Mouse (Mus musculus): ENCODE measurements at regions not wholly inside any gene's neighbourhood (a gene's known extent, or its start where the extent isn't known, plus 50 kb on each side); places are given as distances from the start of the nearest gene placed in this dataset.
"Not testable (repeated sequence)": the region's sequence is repeated elsewhere in the genome, so short reads cannot be mapped to it uniquely, and the experiment has no call there.

DNA sequence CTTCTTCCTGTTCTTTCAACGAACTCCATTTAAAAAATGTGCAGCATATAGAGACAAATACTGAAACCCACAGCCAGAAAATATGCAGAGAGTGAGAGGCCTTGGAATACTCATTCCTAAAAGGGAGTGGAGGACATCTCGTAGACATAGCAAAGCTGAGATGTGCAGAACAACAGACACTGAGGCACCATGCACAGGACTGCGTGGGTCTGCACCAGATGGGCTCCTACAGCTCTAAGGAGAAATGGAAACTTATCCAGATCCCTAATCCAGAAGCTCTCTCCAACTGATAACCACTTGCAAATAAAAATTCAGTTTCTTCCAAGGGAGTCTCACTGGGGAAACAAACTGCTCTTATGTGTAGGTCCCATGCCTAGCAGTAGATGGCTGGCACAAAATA lies 101.6 kb downstream of the Slc25a24 start:
- no peak for DNase-seq

DNA sequence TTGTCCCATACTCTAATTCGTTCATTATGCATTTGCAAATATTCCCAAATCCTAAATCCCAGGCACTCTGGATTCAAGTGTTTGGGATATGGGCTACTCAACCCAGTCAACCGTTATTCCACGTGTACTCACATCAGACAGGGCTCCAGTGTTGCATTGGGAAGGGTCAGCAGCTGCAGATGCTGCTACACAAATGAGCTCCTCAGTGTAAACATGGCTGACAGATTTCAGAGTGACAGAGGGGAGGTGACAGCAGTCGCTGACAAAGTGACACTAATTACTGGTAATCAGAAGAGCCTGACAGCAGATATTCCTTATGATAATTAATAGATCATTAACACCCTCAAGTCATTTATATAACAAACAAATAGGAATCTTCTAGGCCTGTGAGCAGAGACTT lies 106.2 kb upstream of the Vav3 start:
- no peak for DNase-seq

DNA sequence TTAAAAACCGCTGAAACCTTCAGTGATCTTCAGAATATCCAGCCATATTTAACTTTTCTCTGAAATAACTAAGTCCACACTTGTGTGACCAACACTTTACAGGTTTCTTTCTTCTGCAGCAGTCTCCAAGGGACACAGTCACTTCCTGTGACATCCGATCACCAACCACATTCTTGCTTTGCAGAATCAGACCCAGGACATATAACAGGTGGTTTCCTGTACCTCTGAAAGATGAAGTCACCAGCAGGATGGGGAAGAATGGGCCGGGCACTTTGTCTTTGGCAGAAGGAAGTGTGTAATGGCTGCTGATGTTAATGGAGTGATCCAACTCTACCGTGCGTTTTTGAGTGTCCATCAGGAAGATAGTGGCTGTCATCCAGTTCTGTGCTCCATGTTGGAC lies 103.5 kb upstream of the Vav3 start:
- no peak for DNase-seq

DNA sequence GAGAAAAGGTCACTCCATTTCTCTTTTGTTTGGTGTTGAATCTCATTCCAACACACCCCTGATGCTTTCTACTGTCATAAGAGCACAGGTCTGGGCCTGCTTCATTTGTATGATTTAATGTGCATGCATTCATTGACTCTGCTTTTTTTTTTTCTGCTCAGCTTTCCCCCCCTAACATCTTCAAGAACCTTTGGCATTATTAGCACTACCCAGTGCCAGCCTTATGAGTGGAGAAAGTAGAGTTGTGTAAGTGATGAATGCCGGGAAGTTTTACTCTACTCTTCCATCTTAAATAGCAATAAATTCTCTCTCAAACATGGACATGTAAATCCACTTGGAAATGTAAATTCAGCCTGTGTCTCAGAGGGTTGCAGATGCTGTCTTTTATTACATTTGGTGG lies 97.0 kb upstream of the Vav3 start:
- DNase-seq, result no peak

DNA sequence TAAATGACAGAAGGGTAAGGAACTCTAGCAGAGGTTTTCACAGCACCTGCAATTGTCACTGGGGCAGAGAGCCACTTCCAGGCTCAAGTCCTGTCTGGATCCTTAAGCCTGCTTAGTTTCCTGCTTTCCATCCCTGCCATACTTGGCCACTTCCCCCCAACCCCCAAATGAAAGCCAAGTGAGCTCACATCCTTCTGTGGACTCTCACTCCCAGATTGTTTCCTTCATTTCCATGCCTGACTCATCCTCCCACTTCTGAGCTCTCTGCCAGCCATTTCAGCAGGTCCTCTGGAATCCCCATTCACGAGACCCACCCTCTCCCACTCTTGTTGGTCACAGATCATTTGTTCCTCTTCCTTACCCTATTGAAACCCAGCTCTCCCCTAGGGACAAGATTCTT lies 91.7 kb upstream of the Vav3 start:
- DNase-seq, result no peak

- DNase-seq, result no peak
These were observed 91.1 kb upstream of the Vav3 start for GRCm38 (mm10) chr3:109249359-109249758.

- DNase-seq, result no peak
These were observed 90.5 kb upstream of the Vav3 start for GRCm38 (mm10) chr3:109249989-109250388.

DNA sequence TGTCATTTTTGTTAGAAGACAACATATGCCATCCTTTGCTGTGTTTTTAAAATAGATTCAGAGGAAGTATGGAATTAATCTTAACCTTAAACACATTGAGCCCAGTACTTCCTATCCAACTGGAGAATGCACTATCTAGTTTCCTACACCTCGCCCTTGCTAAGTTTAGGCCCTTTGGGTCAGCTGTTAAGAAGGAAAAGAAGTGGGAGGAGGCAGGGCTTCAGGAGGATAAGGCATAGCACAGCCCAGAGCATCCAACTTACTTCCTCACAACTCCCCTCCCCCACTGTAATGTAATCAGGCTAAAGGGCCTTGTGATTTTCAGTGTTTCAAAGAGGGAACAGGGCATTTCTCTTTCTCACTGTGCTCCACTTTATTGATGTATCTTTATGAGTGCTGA lies 88.7 kb upstream of the Vav3 start:
- no peak for DNase-seq

GRCm38 (mm10) chr3:109254001-109254630 lies 86.3 kb upstream of the Vav3 start:
- DNase-seq, result peak; percentile 52

DNA sequence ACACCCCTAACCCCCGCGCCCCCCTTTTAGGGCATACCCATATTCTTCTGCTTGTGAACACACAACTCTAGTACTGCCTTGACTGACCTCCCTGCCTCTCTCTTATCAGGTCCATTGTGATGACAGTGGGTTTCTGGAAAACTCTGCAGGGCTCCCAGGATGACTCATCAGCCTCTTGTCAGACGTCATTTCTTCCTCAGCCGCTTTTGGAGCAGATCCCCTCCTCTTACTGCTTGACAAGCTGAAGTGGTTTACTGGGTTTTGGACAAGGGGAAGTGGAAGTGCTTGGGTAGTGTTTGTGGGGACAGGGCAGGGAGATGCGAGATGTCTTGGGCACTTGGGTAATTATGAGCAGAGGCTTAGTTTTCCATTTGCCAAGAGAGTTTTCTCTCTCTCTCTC lies 85.5 kb upstream of the Vav3 start:
- peak; percentile 69 for DNase-seq

DNA sequence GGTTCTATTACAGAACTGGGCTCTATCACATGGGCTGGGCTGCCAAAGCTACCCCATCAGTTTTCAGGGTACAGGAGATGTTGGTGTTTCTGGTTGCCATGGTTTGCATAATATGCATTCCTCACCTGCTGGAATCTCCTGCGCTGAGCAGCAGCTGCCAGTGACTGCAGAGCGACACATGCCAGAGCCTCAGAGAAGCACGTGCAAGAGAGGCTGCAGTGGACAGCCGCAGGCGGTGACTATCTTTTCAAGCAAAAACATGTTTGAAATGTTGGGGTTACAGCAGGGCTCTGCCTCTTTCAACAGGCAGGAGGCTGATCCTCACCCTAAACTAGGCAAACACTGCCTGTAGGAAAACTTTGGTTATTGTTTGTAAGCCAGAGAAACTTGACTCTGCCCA lies 83.7 kb upstream of the Vav3 start:
- DNase-seq, result no peak

- DNase-seq, result not testable (repeated sequence)
These were observed 73.5 kb upstream of the Vav3 start for GRCm38 (mm10) chr3:109266947-109267346.

DNA sequence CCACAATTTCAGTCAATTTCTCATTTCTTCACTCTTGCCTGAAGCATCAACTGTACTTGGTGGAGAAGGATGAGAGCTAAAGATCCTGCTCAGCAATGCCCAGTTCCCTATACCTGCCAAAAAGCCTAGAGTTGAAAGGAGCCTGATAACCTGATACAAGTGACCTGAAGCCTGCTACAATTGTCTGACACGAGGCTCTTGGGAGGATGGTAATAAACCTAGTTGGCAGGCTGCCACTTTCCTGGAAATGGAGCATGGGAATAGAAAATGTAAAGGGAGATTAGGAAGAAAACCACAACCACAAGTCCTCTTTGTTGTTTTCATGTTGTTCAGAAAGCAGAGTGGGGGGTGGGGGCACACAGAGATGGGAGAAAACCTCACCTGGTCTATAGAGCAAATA lies 69.7 kb upstream of the Vav3 start:
- DNase-seq, result no peak

DNA sequence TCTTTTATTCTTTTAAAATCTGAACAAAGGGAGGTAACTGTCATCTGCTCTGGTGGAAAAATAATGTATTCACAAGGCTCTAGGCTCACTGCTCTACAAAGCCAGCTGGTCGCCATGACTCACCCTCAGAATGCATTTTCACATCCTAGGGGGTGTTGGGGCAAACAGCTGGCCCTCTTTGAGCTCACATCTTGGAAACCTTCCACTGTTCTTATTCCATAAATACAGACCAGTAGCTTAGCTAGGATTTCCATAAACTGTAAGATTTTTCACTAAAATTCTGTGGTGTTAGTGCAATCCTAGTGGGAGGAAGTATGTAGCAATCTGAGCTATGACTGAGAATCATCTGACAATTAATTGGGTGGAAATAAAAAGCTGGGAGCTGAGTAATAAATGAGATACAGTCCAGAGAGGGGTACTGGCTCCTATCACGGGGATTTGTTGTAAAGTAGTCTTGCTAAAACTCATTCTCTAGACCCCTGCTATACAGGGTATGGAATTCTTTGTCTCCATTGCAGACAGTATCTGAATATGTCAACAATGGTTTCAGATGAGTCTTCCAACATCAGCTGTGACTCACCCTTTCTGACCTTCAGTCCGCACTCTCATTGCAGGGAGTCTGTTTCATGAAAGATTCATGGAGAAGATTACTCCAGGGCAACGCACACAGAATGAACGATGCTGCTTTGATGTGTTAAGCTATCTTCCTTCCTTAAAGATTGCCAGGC lies 67.2 kb upstream of the Vav3 start:
- peak; percentile 79 for DNase-seq

DNA sequence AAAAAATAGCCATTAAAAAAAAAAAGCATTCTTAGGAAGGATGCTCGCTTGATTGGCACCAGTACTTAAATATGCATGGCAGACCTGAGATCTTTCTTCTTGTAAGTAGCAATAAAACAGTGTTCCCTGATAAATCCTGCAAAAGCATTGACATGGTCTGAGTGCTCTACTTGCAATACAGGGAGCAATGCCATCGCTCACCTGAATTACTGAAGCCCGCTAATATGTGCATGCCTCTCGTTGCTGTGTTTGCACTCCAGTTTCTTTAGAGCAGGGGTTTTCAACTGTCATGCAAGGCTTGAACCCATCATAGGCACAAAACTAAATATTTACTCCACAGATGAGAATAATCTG lies 66.7 kb upstream of the Vav3 start:
- DNase-seq, result no peak

- no peak for DNase-seq
These were observed 61.4 kb upstream of the Vav3 start for GRCm38 (mm10) chr3:109279086-109279485.

GRCm38 (mm10) chr3:109286590-109286989 lies 53.9 kb upstream of the Vav3 start:
- peak; percentile 73 for DNase-seq
